Mouse (Mus musculus) right cerebral cortex, postnatal 25 days (tissue): ENCODE measurements around the gene Sgip1.

Experiments used
- DNase-seq: peaks from one replicate; pipeline ENCODE4 v3.0.0; 2022

The Sgip1 gene

DNA sequence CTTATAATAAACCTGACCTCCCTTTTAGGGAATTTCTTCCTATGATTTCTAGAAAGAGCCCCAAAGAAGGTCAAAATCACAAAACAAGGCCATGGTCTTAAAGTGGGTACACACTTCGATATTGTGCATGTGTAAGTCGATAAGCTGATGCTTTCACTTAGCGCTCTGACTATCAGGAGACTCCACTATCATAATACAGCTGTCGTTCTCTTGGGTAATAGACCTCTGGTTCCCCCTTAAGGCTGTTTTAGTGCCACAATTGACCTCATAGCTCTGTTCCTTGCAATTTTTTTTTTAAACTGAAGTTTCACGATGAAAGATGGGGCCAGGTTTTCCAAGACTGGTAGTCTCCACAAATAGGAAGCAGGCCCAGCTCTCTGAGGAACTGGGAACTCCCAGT is 238.3 kb downstream of the Sgip1 start:
- DNase-seq, result no peak

DNA sequence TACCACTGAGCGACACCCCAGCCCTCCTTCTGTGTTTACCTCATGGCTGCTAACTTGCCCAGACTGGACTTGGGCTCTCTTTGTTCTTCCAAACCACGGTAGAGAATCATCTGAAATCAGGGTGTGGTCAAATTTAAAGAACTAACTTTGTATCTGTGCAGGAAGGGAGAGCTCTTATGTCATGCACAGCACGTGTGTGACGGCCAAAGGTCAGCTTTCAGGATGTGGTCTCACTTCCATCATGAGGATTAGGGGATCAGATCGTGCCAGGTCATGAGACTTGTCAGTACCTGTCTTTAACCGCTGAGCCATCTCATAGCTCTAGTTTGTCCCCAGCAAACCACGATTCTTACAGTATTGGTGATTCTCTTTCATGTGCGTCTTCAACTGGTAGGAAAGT is 240.6 kb downstream of the Sgip1 start:
- DNase-seq, result no peak

DNA sequence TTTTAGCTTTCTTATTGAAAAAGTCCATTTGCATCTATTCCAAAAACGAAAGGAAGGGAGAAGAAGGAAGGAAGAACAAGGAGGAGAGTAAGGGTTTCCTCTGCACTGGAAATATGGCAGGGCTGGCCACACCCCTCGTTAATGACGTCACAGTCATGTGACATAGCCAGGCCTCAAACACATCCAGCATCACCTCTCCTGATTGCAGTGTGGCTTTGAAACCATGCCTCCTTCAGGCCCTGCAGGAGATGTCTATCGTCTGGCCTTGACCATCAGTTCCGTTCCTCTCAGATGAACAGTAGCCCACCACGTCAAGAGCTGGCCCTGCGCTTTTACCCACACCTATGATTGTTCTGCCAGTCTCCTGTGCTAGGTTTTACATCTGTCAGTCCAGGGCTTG is 245.1 kb downstream of the Sgip1 start:
- no peak for DNase-seq

DNA sequence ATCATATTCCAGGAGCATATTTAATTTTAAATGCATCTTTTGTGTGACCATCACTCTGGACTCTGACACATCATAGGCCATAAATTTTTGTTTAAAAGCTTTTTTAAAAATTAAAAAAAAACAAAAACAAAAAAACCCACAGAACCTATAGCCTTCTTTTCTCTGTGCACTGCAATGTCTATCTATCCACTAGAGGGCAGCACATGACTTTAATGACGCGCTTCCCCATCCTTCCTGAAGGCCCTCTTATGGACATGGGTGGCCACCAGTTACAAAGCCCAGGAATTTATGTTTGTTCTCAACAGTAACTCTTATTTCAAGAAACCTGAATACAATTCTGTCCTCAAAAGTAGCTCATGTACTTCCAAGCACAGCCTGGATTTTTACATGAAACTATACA is 245.8 kb downstream of the Sgip1 start:
- peak; percentile 28 for DNase-seq

DNA sequence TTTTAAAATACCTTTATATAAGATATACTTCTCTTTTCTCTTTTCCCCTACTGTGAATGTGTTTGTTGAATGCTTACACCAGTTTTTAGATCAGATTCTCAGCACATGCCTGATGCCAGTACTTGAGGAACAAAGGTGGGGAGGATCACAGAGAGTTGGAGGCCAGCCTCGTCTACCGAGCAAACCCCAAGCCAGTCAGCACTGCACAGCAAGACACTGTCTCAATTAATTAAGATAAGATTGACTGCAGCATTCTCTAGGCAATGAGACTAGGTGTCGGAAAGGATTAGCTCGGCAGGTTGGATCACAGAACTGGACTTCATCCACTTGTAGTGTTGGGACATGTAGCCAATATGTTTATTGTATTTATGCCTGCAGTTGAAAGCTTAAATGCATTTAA is 246.2 kb downstream of the Sgip1 start:
- DNase-seq, result no peak

DNA sequence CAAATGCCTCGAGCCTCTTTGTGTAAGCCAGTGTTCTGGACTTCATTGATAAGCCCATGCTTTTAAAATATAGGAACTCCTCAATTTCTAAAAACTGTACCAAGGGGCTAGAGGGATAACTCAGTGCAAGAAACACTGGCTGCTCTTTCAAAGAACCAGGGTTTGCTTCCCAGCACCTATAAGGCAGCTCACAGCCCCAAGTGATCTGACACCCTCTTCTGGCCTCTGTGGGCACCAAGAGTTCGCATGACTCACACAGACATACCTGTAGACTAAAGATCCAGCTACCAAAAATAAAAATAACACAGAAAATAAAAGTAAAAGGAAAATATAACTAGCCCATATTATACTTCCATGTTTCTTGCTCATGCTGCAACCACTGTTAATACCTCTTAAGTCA is 246.7 kb downstream of the Sgip1 start:
- DNase-seq, result no peak

DNA sequence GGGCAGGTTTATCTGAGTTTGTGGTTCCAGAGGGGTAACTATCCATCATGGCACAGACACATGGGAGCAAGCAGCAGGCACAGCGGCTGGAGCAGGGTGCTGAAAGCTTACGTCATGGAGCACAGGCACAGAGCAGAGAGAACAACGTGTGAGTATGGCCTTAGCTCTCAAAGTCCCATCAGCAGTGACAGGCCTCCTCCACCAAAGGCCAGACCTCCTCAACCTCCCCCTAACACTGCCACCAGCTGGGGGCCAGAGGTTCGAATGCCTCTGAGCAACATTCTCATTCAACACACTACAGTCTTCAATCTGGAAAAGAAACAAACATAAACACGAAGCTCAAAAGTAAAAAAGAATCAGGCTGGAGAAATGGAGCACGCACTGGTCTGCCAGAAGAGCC is 247.4 kb downstream of the Sgip1 start:
- DNase-seq, result no peak

DNA sequence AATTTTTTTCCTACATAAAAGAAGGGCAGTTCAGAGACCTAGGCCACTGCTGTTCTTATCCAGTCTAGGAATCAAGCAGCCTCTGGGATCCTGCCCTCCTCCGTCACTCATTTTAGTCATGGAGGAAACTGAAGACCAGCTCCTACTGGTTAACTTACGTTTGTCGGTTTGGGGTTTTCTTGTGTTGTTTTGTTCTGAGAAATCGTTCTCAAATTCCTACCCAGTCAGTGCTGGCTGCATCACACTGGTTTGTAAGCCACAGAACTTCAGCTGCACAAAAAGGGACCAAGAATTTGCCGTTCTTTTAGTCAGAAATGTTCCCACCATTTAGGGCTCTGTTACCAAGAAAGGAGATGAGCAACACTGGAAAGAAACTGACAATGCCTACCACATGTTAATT is 248.3 kb downstream of the Sgip1 start:
- no peak for DNase-seq

DNA sequence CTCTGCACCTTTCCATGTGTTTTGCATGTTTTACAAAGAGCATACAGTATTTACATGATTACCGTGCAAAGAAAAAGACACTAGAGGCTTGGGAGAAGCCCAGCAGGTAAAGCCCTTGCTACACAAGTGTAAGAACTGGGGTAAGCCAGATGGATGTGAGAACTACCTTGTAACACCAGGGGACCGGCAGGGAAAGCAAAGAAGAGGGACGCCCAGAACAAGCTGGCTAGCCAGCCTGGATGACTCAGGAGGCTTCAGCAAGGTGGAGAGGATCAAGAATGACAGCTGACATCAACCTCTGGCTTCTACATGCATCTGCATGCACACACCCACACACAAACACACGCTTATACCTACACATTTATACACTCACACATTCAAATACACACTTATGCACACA is 248.9 kb downstream of the Sgip1 start:
- no peak for DNase-seq

DNA sequence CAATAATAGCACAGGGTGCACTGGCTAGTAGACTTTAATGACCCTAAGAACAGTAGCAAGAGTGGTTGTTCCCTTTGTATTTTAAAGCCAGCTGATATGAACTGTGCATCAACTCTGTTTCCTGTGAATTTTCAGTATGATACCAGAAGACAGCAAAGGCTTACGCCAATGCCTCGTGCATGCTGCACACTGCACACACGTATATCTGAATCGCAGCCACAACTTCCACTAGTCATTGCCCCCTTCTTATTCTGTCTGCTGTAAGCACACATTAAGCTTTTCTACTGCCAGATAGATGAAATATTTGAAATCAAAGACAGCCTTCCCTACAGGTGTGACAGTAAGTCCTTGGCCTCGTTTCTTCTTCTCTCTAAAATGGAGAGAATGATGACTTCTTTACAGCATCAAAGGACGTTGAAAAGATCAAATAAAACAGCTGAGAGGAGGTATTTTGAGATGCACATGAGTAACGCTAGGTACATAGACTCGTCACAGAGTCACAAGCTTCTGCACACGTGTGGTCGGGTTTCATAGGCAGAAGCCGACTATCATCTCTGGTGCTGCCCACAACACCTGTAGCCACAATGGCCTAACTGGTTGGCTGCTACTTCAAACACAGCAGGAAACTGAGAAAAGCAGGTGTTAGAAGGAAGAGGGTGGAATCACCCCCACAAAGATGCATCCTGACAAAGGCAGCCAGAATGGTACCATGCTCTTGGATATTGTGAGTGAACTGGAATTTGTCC is 249.7 kb downstream of the Sgip1 start:
- DNase-seq, result no peak

DNA sequence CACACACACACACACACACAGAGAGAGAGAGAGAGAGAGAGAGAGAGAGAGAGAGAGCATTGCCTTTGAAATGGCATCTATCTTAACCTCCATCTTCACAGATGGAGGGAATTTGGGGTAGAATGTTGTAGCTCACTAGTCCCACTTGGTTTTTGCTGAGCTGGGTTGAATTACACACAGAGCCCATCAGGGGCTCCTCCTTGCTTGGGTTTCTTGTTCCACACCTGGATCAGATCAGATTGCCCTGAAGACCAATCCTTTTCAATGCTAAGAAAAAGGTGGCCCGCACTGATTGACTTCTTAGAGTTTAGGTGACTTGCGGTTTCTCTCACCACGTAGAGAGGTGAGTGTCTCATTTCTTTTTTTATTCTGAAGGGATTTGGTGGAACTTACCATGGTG is 250.6 kb downstream of the Sgip1 start:
- DNase-seq, result no peak

DNA sequence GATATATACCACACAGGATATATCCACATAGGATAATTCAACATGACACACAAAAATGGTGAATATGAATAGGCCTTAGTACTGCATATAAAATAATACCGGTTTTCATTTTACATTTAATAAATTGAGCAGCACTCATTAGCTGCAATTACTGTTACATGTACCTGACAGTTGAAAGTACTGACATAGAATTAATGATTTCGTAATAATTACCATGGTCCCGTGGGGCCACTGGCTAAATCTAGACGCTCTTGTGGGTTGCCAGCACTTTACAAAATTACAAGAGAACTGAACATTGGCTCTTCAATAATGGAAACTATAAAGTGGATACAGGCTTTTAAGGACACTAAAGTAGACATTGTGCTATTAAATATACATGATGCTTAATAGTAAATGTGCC is 263.6 kb downstream of the Sgip1 start:
- DNase-seq, result no peak

DNA sequence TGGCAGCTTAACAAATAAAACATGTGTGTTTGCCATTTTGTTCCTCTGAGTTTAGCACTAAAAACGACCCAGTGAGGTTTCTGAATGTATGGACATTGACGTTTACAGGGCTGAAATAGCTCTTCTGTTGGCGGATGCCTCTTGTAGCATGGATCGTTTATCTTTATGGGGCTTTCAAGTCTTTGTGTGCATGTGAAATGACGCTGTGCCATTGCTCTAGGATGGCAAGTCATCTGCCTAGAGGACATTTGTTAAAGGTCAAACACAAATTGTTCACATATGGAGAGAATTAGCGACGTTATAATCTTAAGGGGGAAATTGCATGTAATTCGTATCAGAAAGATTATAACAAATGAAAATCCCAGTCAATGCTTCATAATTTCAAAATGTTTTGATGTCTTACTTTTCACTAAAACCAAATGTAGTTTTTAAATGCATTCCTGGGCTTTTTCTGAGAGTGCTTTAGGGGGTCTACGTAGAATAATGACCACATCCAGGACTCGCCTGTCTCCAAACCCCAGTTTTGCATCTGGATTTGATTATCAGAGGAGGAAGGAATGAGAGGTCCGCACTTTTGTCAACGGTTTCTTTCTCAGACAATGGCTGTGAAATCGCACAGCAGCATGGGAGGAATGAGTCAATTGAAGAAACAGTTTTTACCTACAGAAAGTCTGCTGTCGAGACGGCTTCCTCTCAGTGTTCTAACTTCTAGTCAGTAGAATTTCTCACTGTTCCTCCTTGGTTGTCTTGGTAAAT is 264.3 kb downstream of the Sgip1 start:
- DNase-seq, result no peak

DNA sequence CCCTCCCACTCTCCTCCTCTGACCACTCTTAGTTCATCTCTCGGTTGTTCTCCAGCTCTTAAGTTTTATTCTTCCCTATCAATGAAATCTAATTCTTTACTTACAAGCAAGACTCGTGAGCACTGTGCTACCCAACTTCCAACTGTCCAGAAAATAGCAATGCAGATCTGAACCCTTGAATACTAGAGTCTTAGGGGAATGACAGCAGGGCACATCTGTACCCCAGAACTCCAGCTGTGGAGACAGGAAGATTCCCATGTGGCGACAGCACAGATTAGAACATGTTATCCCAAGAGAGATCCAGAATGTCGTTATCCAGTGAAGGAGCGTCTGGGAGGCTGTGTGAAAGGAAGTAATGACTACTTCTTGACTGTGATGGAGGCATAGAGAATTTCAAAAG is 265.2 kb downstream of the Sgip1 start:
- DNase-seq, result no peak

DNA sequence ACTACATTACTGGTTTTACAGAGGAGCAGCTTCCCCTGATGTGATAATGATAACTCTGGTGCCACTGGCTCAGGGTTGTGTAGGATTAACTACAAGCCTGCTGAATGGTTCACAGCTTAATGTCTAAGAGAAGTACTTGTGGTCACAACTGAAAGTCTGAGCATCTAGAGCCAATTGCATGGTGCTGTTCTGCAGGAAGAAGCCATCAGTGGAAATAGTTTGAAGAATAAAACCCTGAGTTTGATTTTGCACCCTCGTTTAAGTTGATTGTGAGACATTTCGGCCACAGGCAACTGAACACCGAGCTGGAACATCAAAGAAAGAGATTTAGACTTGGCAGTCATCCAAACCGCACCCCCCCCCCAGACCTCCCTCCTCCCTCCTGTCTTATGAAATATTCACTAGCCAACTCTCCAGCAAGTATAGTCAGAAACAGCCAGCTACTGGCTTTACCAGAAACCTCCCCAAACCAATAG is 265.9 kb downstream of the Sgip1 start:
- DNase-seq, result no peak

DNA sequence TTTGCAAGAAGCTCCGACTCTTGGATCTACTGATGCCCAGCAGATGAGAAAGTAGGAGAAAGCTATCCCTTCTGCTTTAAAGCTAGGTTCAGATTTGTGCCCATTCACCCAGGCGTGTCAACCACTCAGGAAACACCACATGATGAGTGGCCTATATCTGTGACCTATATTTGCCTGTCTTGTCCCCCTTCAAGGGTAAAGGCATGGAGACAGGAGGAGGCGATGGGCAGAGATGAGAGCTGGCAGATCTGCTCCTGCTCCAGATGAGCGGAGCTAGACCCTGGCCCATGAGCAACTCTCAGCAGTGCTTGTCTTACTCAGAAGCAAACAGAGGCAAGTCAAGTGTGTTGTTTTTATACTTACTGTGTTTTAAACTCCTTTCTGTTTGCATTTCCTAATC is 269.6 kb downstream of the Sgip1 start:
- DNase-seq, result no peak

DNA sequence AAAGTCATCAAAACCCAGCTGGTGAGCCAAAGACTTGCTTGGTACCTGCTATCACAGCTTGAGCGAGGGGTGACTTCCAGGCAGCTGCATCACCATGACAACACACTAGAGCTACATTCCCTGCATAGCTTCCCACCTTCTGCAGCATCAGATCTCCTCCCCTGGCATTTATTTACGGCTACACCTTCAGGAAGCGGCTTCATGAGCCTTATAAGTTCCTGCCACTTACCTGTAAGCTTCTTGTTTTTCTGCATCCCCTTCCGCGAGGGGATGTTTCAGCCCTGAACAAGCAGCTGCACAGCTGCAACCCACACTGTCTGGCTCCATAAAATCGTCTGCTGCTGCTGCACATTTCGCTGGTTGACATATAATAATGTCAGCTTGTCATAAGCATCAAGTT is 270.7 kb downstream of the Sgip1 start:
- peak; percentile 17 for DNase-seq

DNA sequence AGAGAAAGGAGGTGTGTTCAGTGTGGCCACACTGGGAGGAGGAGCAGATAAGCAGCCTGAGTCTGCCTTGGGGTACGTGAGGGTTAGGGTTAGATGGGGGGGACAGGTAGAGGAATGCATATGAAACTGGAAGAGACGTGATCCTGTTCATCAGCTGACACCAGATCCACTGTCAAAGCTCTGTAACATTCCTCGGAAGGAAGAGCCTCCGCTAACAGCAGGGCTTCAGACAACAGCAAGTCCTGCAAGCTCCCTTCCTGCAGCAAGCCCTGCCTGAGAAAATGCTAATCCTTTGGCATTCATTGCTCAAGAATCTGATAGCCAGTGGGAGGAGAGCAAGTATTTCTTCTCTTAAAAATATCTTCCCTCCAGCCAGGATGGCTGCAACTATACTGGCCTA is 272.4 kb downstream of the Sgip1 start:
- DNase-seq, result no peak
